Mouse (Mus musculus) thymus, postnatal 14 days (tissue): ENCODE measurements around the gene Mob3c.

Source experiments
- DNase-seq: peaks from one replicate; pipeline ENCODE4 v3.0.0; 2021

Mob3c gene

DNA sequence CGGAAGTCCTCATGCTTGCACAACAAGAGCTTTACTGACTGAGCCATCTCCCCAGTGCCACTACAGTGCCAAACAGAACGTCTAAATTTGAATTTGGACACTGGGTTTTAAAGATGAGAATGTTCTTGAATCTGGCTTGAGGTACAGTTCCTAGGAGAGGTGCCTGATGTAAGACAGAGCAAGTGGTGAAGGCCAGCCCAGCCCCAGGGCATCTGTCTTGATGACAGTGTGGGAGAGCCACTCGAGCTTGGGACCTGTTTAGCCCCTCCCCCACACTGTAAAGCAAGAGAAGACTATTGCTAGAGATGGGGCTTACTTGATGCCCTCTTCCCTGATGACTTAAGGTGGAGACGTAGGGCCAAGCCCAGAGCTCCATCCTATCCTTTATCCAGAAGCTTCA, 54.3 kb downstream of the Mob3c start:
- DNase-seq, result no peak

DNA sequence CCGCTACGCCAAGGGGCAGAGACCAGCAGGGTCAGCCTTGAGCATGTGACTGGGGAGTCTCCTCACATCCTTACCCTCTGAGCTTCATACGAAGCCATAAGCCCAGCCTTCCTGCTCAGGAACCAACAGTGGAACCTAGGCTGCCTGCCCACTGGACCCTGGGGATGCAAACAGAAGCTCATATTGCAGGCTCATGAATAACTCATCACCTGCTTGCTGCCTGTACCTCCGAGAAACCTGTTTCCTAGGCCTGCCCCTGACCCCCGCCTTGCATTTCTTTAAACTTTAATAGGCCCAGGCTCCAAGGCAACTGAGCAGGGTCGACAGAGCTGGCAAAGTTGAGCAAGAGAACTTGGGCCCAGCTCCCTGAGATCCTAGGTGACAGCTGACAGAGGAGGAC, 56.1 kb downstream of the Mob3c start, which contains the start of gene Kncn:
Kncn (plus strand) TSS at position 379 of the 400 bp plus-strand sequence.
- DNase-seq, result no peak
